Mouse (Mus musculus): Measurements from ENCODE around the gene Zfp57. TPM values are rescaled to one million over a fixed set of nuclear protein-coding genes. Genes with fewer than 3 reads are reported as not detected.

The Zfp57 gene
- polyA plus RNA-seq, 1 experiment from 2014 or later = 135 TPM

GRCm38 (mm10) chr17:37026425-37026824, 25.5 kb downstream of the Zfp57 start:
- Histone ChIP-seq H3K9me3 (ENCODE audit: control insufficient read depth, low read length) (no peaks in the 10 kb centered on the region), H3K27ac (ENCODE audit: low read depth, low read length) (no peak overlapping the region), H3K4me3 (ENCODE audit: low read depth, low read length) (no peak overlapping the region), H3K9ac (ENCODE audit: low read length) (no peak overlapping the region), H3K4me1 (ENCODE audit: control insufficient read depth, insufficient read depth, low read length) (no peaks in the 10 kb centered on the region), H3K36me3 (ENCODE audit: control insufficient read depth, insufficient read depth, low read length) (no peaks in the 10 kb centered on the region), H3K4me2 (ENCODE audit: low read depth) (no peak overlapping the region), H3K27me3 (ENCODE audit: control insufficient read depth, insufficient read depth, low read length) (no peaks in the 10 kb centered on the region)
- DNase-seq (ENCODE audit: low spot score) = no peak
- ATAC-seq (ENCODE audit: insufficient read depth, low FRiP score, low TSS enrichment) = no peak
- WGBS = 61% methylated on average over 2 of the region's 2 CpGs

DNA sequence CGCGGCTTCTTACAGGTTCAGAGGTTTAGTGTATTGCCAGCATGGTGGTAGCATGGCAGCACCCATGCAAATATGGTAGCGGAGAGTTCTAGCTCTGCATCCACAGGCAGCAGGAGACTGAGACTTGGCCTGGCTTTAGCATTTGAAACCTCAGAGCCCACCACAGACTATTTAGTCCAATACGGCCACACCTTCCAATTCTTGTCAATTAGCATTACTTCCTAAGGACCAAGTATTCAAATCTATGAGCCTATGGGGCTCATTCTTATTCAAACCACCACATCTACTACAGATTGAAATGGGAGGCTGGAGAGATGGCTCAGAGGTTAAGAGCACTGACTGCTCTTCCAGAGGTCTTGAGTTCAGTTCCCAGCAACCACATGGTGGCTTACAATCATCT, 26.5 kb downstream of the Zfp57 start:
- H3K27ac ChIP-seq (ENCODE audit: low read depth, low read length) = peak overlapping the region; percentile 93; the same call in 1 of the 2 replicates
- DNase-seq (ENCODE audit: low spot score) = no peak

DNA sequence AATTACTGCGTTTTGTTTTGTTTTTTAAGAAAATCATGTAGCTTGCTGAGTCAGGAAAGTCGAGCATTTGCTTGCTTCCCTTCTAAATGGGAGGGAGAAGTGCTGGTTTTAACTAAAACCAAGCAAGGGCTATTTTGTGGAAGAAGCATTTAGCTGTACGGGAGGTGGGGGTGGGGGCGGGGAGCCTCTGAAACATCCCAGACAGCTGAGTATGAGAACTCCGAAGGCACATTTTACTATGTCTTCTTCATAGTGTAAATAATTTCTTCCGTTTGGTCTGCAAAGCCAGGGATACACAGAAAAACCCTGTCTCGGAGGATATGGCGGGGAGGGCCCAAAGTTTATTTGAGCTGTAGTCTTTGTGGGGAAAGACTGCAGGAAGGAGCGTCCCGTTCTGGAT, 27.2 kb downstream of the Zfp57 start:
- Histone ChIP-seq H3K27ac (ENCODE audit: low read depth, low read length) (peak overlapping the region; percentile 93), H3K9me3 (ENCODE audit: control insufficient read depth, low read length) (no peaks in the 10 kb centered on the region), H3K4me2 (ENCODE audit: low read depth) (peak overlapping the region; percentile 43), H3K4me1 (ENCODE audit: control insufficient read depth, insufficient read depth, low read length) (no peaks in the 10 kb centered on the region), H3K9ac (ENCODE audit: low read length) (peak overlapping the region; percentile 59), H3K4me3 (ENCODE audit: low read depth, low read length) (peak overlapping the region; percentile 30; the same call in 1 of the 2 replicates), H3K27me3 (ENCODE audit: control insufficient read depth, insufficient read depth, low read length) (no peaks in the 10 kb centered on the region), H3K36me3 (ENCODE audit: control insufficient read depth, insufficient read depth, low read length) (no peaks in the 10 kb centered on the region)
- WGBS = 6% methylated on average over 10 of the region's 10 CpGs
- ATAC-seq (ENCODE audit: insufficient read depth, low FRiP score, low TSS enrichment) (peak; percentile 10; the same call in 1 of the 2 replicates), DNase-seq (ENCODE audit: low spot score) (no peak)

More for the DNA sequence above, 26.5 kb downstream of the Zfp57 start:
- no peaks in the 10 kb centered on the region for H3K36me3 ChIP-seq (ENCODE audit: control insufficient read depth, insufficient read depth, low read length)
- H3K4me1 ChIP-seq (ENCODE audit: control insufficient read depth, insufficient read depth, low read length) = no peaks in the 10 kb centered on the region
- H3K9me3 ChIP-seq (ENCODE audit: control insufficient read depth, low read length) = no peaks in the 10 kb centered on the region
- no peak overlapping the region for H3K9ac ChIP-seq (ENCODE audit: low read length)
- H3K27me3 ChIP-seq (ENCODE audit: control insufficient read depth, insufficient read depth, low read length) = no peaks in the 10 kb centered on the region
- no peak overlapping the region for H3K4me2 ChIP-seq (ENCODE audit: low read depth)
- no peak overlapping the region for H3K4me3 ChIP-seq (ENCODE audit: low read depth, low read length)
- no peak for ATAC-seq (ENCODE audit: insufficient read depth, low FRiP score, low TSS enrichment)
- 92% methylated on average over 4 of the region's 4 CpGs for WGBS

DNA sequence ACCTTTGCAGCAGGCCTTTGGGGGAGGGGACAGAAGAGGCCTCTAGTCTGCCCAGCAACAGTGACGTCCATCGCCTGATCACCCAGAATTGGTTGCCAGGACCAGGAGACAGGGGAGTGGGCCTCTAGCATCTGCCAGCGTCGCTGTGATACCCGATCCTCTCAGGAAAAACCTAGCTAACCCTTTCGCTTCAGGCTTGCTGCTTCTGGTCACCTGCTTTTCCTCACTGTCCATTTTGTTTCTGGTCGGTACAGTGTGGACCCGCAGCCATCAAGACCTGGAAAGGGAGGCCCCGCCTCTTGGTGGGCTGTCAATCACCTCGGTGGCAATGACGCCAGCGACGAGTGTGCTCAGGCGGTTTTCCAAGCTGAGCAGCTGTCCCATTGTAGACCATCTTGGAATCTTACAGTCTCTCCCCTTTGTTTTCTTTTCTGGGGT, 27.7 kb downstream of the Zfp57 start:
- Histone ChIP-seq H3K9me3 (ENCODE audit: control insufficient read depth, low read length) (no peaks in the 10 kb centered on the region), H3K9ac (ENCODE audit: low read length) (peak overlapping the region; percentile 59), H3K36me3 (ENCODE audit: control insufficient read depth, insufficient read depth, low read length) (no peaks in the 10 kb centered on the region), H3K27ac (ENCODE audit: low read depth, low read length) (peak overlapping the region; percentile 93), H3K4me1 (ENCODE audit: control insufficient read depth, insufficient read depth, low read length) (no peaks in the 10 kb centered on the region), H3K27me3 (ENCODE audit: control insufficient read depth, insufficient read depth, low read length) (no peaks in the 10 kb centered on the region), H3K4me3 (ENCODE audit: low read depth, low read length) (peak overlapping the region; percentile 30), H3K4me2 (ENCODE audit: low read depth) (peak overlapping the region; percentile 43)
- DNase-seq (ENCODE audit: low spot score) = peak; percentile 96
- 0% methylated on average over 14 of the region's 14 CpGs for WGBS
- ATAC-seq (ENCODE audit: insufficient read depth, low FRiP score, low TSS enrichment) = peak; percentile 99

- ATAC-seq (ENCODE audit: insufficient read depth, low FRiP score, low TSS enrichment) = peak; percentile 32
- no peaks in the 10 kb centered on the region for H3K9me3 ChIP-seq (ENCODE audit: control insufficient read depth, low read length)
- 77% methylated on average over 8 of the region's 8 CpGs for WGBS
Observed at GRCm38 (mm10) chr17:37029162-37029561, 28.2 kb downstream of the Zfp57 start.

GRCm38 (mm10) chr17:37039127-37039894, 38.3 kb downstream of the Zfp57 start:
- Histone ChIP-seq H3K9ac (ENCODE audit: low read length) (no peak overlapping the region), H3K9me3 (ENCODE audit: control insufficient read depth, low read length) (no peaks in the 10 kb centered on the region), H3K4me3 (ENCODE audit: low read depth, low read length) (no peak overlapping the region), H3K27ac (ENCODE audit: low read depth, low read length) (no peak overlapping the region), H3K4me1 (ENCODE audit: control insufficient read depth, insufficient read depth, low read length) (no peaks in the 10 kb centered on the region), H3K27me3 (ENCODE audit: control insufficient read depth, insufficient read depth, low read length) (no peaks in the 10 kb centered on the region), H3K36me3 (ENCODE audit: control insufficient read depth, insufficient read depth, low read length) (no peaks in the 10 kb centered on the region), H3K4me2 (ENCODE audit: low read depth) (no peak overlapping the region)
- ATAC-seq (ENCODE audit: insufficient read depth, low FRiP score, low TSS enrichment) (no peak), DNase-seq (ENCODE audit: low spot score) (no peak)
- 76% methylated on average over 2 of the region's 2 CpGs for WGBS

More at GRCm38 (mm10) chr17:37029162-37029561, 28.2 kb downstream of the Zfp57 start:
- Histone ChIP-seq H3K36me3 (ENCODE audit: control insufficient read depth, insufficient read depth, low read length) (no peaks in the 10 kb centered on the region), H3K27ac (ENCODE audit: low read depth, low read length) (peak overlapping the region; percentile 93), H3K9ac (ENCODE audit: low read length) (peak overlapping the region; percentile 59), H3K27me3 (ENCODE audit: control insufficient read depth, insufficient read depth, low read length) (no peaks in the 10 kb centered on the region), H3K4me3 (ENCODE audit: low read depth, low read length) (peak overlapping the region; percentile 30), H3K4me2 (ENCODE audit: low read depth) (peak overlapping the region; percentile 43), H3K4me1 (ENCODE audit: control insufficient read depth, insufficient read depth, low read length) (no peaks in the 10 kb centered on the region)
- DNase-seq (ENCODE audit: low spot score) = no peak

- no peak for ATAC-seq (ENCODE audit: insufficient read depth, low FRiP score, low TSS enrichment)
- no peaks in the 10 kb centered on the region for H3K9me3 ChIP-seq (ENCODE audit: control insufficient read depth, low read length)
- H3K4me2 ChIP-seq (ENCODE audit: low read depth) = peak overlapping the region; percentile 94
- peak overlapping the region; percentile 89 for H3K27ac ChIP-seq (ENCODE audit: low read depth, low read length)
- no peak for DNase-seq (ENCODE audit: low spot score)
- H3K9ac ChIP-seq (ENCODE audit: low read length) = peak overlapping the region; percentile 95
- H3K4me3 ChIP-seq (ENCODE audit: low read depth, low read length) = peak overlapping the region; percentile 91
- H3K4me1 ChIP-seq (ENCODE audit: control insufficient read depth, insufficient read depth, low read length) = peaks cover 6% of the 10 kb centered on the region
- H3K27me3 ChIP-seq (ENCODE audit: control insufficient read depth, insufficient read depth, low read length) = peaks cover 9% of the 10 kb centered on the region; the same call in 1 of the 2 replicates
- WGBS = 83% methylated on average over 7 of the region's 7 CpGs
- H3K36me3 ChIP-seq (ENCODE audit: control insufficient read depth, insufficient read depth, low read length) = no peaks in the 10 kb centered on the region; the same call in 1 of the 2 replicates
Observed at GRCm38 (mm10) chr17:37044651-37045244, 43.8 kb downstream of the Zfp57 start.

GRCm38 (mm10) chr17:37045611-37046311, 44.8 kb downstream of the Zfp57 start, which contains the start of gene Gabbr1:
Gabbr1 (plus strand) TSS chr17:37045966.
- H3K9ac ChIP-seq (ENCODE audit: low read length) = peak within 1 kb of the TSS; percentile 95
- peaks cover 9% of the 10 kb centered on the region; the same call in 1 of the 2 replicates for H3K27me3 ChIP-seq (ENCODE audit: control insufficient read depth, insufficient read depth, low read length)
- H3K4me2 ChIP-seq (ENCODE audit: low read depth) = peak within 1 kb of the TSS; percentile 94
- H3K27ac ChIP-seq (ENCODE audit: low read depth, low read length) = peak within 1 kb of the TSS; percentile 89
- ATAC-seq (ENCODE audit: insufficient read depth, low FRiP score, low TSS enrichment) = peak; percentile 77
- H3K4me1 ChIP-seq (ENCODE audit: control insufficient read depth, insufficient read depth, low read length) = peaks cover 8% of the 10 kb centered on the region
- WGBS = under 1% methylated on average over 50 of the region's 55 CpGs
- H3K36me3 ChIP-seq (ENCODE audit: control insufficient read depth, insufficient read depth, low read length) = no peaks in the 10 kb centered on the region; the same call in 1 of the 2 replicates
- peak within 1 kb of the TSS; percentile 91 for H3K4me3 ChIP-seq (ENCODE audit: low read depth, low read length)
- peak; percentile 91 for DNase-seq (ENCODE audit: low spot score)
- no peaks in the 10 kb centered on the region for H3K9me3 ChIP-seq (ENCODE audit: control insufficient read depth, low read length)

Measured in neural tube, embryonic 11.5 days (tissue).